Mouse (Mus musculus) B cell, adult (primary cell): ENCODE measurements around the gene Xpo5. TPM values are rescaled to one million over a fixed set of nuclear protein-coding genes. Genes with fewer than 3 reads are reported as not detected.

Experiments used
- total RNA-seq: library from RNA; stranded (reverse); gene quantifications from 4 replicates; pipeline ENCODE4 v1.2.4, GENCODE M21; 2023; ENCODE audit not compliant: inconsistent age

Gene Xpo5
- total RNA-seq = 38.1 to 43.0 TPM (median 40.4 TPM) in 4 replicates

GRCm38 (mm10) chr17:46202421-46203071, at the start of gene Xpo5, which contains the start of gene Polh:
Gene Xpo5, plus strand, starts transcription at chr17:46202782.
Gene Polh, minus strand, starts transcription at chr17:46202645.

DNA sequence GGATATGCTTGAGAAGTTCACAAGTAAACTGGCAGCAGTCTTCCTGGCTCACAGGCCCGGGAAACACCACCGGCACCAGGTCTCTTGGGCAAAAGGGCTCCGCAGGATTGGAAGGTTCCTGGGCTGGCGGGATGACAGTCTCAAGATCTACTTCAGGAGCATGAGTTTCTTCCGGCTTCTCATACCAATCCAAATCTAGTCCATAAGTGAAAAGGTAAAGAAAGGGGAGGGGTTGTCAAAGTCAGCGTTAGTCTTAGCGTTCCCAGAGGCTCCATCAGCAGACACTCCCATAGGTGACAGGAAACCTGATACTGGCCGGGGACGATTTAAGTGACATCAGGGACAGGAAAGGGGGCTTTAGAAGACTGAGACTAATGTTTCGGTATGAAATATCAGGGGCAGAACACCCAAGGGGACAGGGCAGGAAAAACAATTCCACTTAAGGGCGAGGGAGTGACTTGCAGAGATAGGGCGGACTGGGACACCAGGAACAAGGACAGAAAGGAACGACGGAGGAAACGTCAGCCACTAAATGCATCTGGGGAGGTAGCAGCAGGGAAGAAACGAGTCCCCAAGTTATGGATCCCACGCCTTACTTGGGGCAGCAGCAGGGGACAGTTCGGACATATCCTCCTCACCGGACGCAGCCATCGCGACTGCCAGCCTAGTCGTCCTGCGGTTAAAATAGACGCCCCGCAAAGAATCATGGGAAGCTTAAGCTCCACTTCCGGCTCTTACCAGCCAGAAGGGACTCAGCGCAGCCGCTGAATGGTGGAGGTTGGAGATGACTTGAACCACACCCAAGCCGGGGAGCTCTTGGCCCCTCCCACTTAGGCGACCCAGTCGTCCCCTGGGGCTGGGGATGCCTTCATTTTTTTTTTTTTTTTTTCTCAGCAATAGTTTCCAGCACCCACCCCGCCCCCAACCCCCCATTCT, 49.5 kb upstream of the Xpo5 start, which contains the start of gene Mad2l1bp:
Gene Mad2l1bp, minus strand, starts transcription at position 707 of the 936 bp plus-strand sequence.

GRCm38 (mm10) chr17:46160686-46161085, 41.9 kb upstream of the Xpo5 start, which contains the start of gene Gtpbp2:
Gene Gtpbp2, plus strand, starts transcription at chr17:46161032.

DNA sequence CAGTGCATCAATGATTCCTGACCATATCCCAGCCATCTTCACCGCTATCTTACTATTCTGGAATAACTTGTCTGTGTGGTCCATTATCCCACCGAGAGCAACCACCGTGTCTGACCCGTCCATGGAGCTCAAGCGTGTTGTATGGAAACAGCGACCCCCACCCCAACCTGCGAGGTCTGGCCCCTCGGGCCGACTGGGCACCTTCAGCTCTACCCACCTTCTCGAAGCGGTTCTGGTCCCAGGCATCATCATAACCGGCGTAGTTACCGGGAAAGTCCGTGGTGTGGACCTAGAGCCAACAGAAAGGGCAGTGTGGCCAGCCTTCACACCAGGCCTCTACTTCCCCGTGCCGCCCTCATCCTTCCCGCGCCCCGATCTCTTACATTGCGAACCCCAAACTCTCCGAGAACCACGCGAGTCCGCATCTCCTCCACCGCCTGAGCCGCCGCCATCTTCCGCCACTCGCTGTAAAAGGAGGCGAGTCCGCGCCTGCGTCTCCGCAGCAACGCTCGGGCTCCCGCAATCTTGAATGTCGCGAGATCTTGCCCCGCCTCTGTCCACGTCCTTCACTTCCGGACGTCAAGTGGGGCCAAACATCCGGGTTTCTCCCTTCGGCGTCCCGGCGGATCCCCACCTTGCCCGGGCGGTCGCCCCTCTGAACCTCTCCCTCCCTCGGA, 45.1 kb downstream of the Xpo5 start, which contains the start of the genes Polr1c and Yipf3:
Gene Polr1c, minus strand, starts transcription at position 543 of the 677 bp plus-strand sequence.
Gene Yipf3, plus strand, starts transcription at position 569 of the 677 bp plus-strand sequence.

GRCm38 (mm10) chr17:46253452-46254084, 51.0 kb downstream of the Xpo5 start, which contains the start of gene Lrrc73:
Gene Lrrc73, plus strand, starts transcription at chr17:46253531.

GRCm38 (mm10) chr17:46282483-46283123, 80.0 kb downstream of the Xpo5 start, which contains the start of gene Tjap1:
Gene Tjap1, minus strand, starts transcription at chr17:46283026.

Other genes with a start within 250 kb of the Xpo5 start
- 7.6 to 11.4 TPM (median 9.0 TPM) in 4 replicates for gene Vegfa, start 170.4 kb upstream of the Xpo5 start, total RNA-seq
- 47.3 to 60.2 TPM (median 53.7 TPM) in 4 replicates for gene Mrps18a, start 91.8 kb upstream of the Xpo5 start, total RNA-seq
- 0.75 to 1.00 TPM in 2 of 4 replicates, not detected in the others for gene Rsph9, start 58.6 kb upstream of the Xpo5 start, total RNA-seq
- gene Mad2l1bp, start 49.2 kb upstream of the Xpo5 start, total RNA-seq = 15.6 to 22.9 TPM (median 21.3 TPM) in 4 replicates
- 235 to 259 TPM (median 246 TPM) in 4 replicates for gene Gtpbp2, start 41.8 kb upstream of the Xpo5 start, total RNA-seq
- 13.6 to 16.2 TPM (median 15.4 TPM) in 4 replicates for gene Polh, start 137 bp upstream of the Xpo5 start, total RNA-seq
- gene Polr1c, start 45.3 kb downstream of the Xpo5 start, total RNA-seq = 52.1 to 58.8 TPM (median 57.5 TPM) in 4 replicates
- 71.3 to 86.5 TPM (median 83.7 TPM) in 4 replicates for gene Yipf3, start 45.3 kb downstream of the Xpo5 start, total RNA-seq
- 2.4 to 3.2 TPM (median 3.1 TPM) in 4 replicates for gene Lrrc73, start 50.7 kb downstream of the Xpo5 start, total RNA-seq
- 60.9 to 70.2 TPM (median 65.6 TPM) in 4 replicates for gene Tjap1, start 80.2 kb downstream of the Xpo5 start, total RNA-seq
- not detected in 4 replicates for gene Dlk2, start 94.6 kb downstream of the Xpo5 start, total RNA-seq
- 13.3 to 15.3 TPM (median 14.8 TPM) in 4 replicates for gene Abcc10, start 125.6 kb downstream of the Xpo5 start, total RNA-seq
- gene Zfp318, start 180.9 kb downstream of the Xpo5 start, total RNA-seq = 257 to 298 TPM (median 276 TPM) in 4 replicates
- 5.9 to 11.1 TPM (median 7.5 TPM) in 4 replicates for gene Crip3, start 226.1 kb downstream of the Xpo5 start, total RNA-seq
- not detected in 4 replicates for gene Slc22a7, start 235.7 kb downstream of the Xpo5 start, total RNA-seq